Mouse (Mus musculus) myocyte (in vitro differentiated cells): ENCODE results near the gene Psmc1.

ENCODE experiments used
- CEBPB ChIP-seq: IDR thresholded peaks from 2 replicates; pipeline ENCODE4 v1.6.1; 2011; ENCODE audit warnings: mild to moderate bottlenecking, moderate library complexity; ENCODE audit not compliant: poor library complexity, insufficient read depth, severe bottlenecking
- E2F4 ChIP-seq: IDR thresholded peaks from one replicate; pipeline ENCODE4 v1.6.1; 2011; ENCODE audit warnings: mild to moderate bottlenecking, control low read depth, moderate library complexity; ENCODE audit not compliant: insufficient read depth
- MAX ChIP-seq: IDR thresholded peaks from one replicate; pipeline ENCODE4 v1.6.1; 2011; ENCODE audit warnings: low read depth, mild to moderate bottlenecking, control low read depth
- MYOD1 ChIP-seq, 3 experiments: IDR thresholded peaks; one replicate each; pipeline ENCODE4 v1.6.1; 2011; ENCODE audit warnings: control low read depth in 2 of 3, low read depth in 2 of 3, mild to moderate bottlenecking in 2 of 3, moderate library complexity in 1 of 3; ENCODE audit not compliant: insufficient read length in 2 of 3, control insufficient read depth in 1 of 3
- MYOG ChIP-seq, 3 experiments: IDR thresholded peaks; one replicate each; pipeline ENCODE4 v1.6.1; 2011; ENCODE audit warnings: control low read depth in 2 of 3, low read depth in 2 of 3, mild to moderate bottlenecking in 2 of 3; ENCODE audit not compliant: insufficient read length in 2 of 3, control insufficient read depth in 1 of 3, insufficient read depth in 1 of 3
- POLR2A ChIP-seq: IDR thresholded peaks from one replicate; pipeline ENCODE4 v1.6.1; 2011; ENCODE audit warnings: low read depth, mild to moderate bottlenecking, control low read depth, moderate library complexity; ENCODE audit not compliant: insufficient read length
- REST ChIP-seq: IDR thresholded peaks from one replicate; pipeline ENCODE4 v1.6.1; 2011; ENCODE audit warnings: mild to moderate bottlenecking, control low read depth, moderate library complexity; ENCODE audit not compliant: insufficient read depth, insufficient read length
- SRF ChIP-seq: IDR thresholded peaks from one replicate; pipeline ENCODE4 v1.6.1; 2011; ENCODE audit warnings: low read depth; ENCODE audit not compliant: control insufficient read depth, insufficient read length
- TCF12 ChIP-seq: IDR thresholded peaks from one replicate; pipeline ENCODE4 v1.6.1; 2011; ENCODE audit warnings: mild to moderate bottlenecking, control low read depth; ENCODE audit not compliant: poor library complexity, insufficient read depth, severe bottlenecking
- USF1 ChIP-seq: IDR thresholded peaks from one replicate; pipeline ENCODE4 v1.6.1; 2011; ENCODE audit warnings: low read depth, mild to moderate bottlenecking, control low read depth, moderate library complexity

DNA sequence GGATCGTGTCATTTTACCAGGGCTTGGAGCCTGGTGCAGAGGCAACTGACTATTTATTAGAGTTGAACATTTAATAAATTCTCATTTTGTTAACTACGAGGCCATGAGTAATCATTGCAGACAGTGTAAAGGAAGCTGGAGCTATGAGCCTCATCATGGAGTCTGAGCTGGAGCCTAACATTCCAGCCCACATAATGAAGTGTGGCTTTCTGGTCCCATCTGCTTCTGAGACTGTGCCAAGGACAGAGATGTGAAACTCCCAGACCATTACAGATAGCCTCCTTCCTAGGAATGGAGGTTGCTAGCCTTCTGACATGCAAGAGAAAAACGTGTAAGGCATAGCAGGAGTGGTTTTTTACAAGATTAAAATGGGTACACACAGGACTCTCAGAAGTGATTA lies 47.4 kb upstream of the Psmc1 start:
- TF ChIP-seq POLR2A (no peak), MYOG (IDR thresholded peaks at IDR 0.05; ENCODE audit: control insufficient read depth in 1 of 3, insufficient read depth in 1 of 3, insufficient read length in 2 of 3, low read depth in 2 of 3) (no peak), MYOD1 (IDR thresholded peaks at IDR 0.05; ENCODE audit: control insufficient read depth in 1 of 3, insufficient read length in 2 of 3, low read depth in 2 of 3) (no peak), E2F4 (no peak), MAX (no peak), TCF12 (no peak), SRF (no peak), REST (no peak), CEBPB (no peak), USF1 (no peak)
